Mouse (Mus musculus) liver, adult 2 months (tissue): ENCODE data around the gene Rab40b.

ENCODE experiments used
- CTCF ChIP-seq: fragments of 200-500 bp; IDR thresholded peaks from 2 replicates; pipeline ENCODE4 v1.5.1; 2011; ENCODE audit warnings: low read depth, low read length, control low read depth
- POLR2A ChIP-seq: fragments of 200-500 bp; IDR thresholded peaks from 2 replicates; pipeline ENCODE4 v1.6.1; 2011; ENCODE audit warnings: low read length, control low read depth; ENCODE audit not compliant: insufficient read depth; ENCODE audit errors: extremely low read depth

- TF ChIP-seq CTCF (no peak), POLR2A (no peak)
Observed at GRCm38 (mm10) chr11:121388554-121388945, 499 bp upstream of the Rab40b start.
